Mouse (Mus musculus): Measurements from ENCODE around the gene Ndufa11.

Gene Ndufa11

GRCm38 (mm10) chr17:56761077-56761476 is 43.5 kb downstream of the Ndufa11 start:
- no peak for DNase-seq

DNA sequence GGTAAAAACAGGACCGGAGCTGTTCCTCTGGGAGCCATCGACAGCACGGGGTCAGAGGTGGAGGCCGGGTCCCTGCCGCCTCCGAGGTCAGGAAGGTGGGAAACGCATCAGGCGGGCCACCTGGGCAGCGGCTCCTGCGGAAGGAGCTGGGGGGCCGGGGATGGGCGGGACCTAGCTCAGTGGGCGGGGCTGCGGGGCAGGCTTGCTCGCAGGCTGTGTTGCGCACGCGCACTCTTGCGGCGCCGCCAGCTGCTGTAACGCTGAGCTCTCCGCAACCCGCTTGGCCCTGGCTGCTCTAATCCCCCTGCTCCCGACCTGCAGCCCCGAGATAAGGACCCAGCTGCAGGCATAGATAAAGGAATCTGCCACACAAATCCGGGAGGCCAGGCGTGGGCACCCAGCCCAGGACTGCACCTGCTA is 44.4 kb downstream of the Ndufa11 start:
- peak; percentile 87 to 90 for DNase-seq

DNA sequence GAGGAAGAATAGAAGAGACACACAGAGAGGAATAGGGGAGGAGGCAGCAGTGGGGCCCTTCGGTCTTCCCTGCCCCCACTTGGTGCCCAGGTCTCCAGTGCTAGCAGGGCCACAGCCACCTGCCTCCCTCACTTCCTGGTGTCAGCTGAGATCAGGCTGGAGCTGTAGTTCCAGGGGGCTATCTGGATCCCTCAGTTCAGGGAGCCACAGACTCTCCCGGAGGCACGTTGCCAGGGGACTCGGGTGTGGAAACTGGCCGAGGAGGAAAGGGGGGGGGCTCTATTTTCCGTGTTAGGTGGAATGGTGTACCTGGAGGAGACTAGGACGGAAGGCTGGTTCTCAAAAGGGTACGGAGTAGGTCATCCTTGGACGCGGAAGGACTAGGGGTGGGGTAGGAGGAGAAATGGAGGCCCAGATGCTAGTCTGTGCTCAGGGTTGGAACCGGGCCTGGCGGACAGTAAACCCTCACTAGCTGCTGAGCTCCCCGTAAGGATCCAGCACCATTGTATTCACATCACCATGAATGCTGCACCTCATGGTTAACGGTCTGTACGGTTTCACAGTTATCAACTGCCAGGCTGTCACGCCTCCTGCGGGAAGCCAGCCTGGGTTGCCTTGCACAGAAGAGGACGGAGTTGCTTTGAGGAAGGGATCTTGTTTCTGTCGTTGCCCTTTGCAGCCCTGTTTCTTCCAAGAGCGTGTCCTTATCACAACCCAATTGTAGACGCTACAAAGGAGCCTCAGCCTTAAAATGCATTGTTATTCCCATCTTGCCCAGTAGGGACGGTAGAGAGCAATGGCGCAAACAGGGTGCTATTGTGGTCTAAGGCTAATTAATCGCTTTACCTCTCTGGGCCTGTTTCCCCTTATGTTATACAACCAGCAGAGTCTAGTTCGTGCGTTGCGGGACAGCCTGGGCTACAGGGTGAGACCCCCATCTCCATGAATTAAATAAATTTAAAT is 45.5 kb downstream of the Ndufa11 start:
- peak; percentile 79 to 80 for DNase-seq

GRCm38 (mm10) chr17:56763741-56764250 is 46.2 kb downstream of the Ndufa11 start:
- no peak for DNase-seq

- DNase-seq, result peak; percentile 91 to 93
Measured at GRCm38 (mm10) chr17:56764474-56765354, 47.1 kb downstream of the Ndufa11 start, which contains the start of gene Dus3l. Gene Dus3l, plus strand, starts transcription at chr17:56764757.

- no peak for DNase-seq
Measured at GRCm38 (mm10) chr17:56765431-56765830, 47.9 kb downstream of the Ndufa11 start.

DNA sequence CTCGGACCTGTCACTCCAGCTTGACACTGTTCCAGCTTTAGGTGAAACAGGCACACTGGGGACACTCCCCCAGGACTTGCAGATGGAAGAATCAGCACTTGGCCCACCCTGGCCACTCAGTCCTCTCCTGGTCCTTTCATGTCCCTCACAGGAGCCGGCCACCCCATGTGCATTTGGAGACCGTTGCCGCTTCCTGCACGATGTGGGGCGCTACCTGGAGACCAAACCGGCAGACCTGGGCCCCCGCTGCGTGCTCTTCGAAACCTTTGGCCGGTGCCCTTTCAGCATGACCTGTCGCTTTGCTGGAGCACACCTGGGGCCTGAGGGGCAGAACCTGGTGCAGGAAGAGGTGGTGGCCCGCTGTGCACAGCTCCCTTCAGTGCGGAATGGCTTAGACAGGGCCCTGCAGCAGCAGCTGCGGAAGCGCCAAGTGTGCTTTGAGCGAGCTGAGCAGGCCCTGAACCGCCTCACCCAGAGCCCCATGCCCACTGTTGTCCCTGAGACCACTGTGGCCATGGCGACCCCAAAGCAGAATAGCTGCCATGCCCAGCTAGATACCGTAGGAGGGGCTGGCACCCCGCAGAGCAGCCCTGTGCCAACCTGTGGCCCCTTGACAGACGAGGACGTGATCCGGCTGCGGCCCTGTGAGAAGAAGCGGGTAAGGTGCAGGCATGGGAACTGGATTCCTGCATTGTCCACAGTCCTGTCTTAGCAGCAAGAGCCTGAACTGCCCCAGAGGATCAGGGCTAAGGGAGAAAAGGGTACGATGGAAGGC is 49.3 kb downstream of the Ndufa11 start:
- DNase-seq, result no peak

DNA sequence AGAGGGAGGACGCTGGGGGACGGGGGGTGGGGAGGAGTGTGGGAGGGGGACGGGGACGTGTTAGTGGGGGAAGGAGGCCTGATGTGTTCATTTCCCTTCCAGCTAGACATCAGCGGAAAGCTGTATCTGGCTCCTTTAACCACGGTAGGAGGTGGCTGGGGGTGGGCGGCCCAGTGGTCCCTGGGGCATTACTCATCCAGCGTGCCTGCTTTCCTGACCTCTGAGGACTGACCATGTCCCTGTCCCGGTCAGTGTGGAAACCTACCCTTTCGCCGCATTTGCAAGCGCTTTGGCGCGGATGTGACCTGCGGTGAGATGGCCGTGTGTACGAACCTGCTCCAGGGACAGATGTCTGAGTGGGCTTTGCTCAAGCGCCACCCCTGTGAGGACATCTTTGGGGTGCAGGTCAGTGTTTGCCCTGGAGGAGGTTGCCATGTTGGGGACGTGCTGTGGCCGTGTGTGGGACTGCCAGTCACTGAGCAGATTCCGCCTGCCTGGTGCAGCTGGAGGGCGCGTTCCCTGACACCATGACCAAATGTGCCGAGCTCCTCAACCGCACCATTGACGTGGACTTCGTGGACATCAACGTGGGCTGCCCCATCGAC is 50.1 kb downstream of the Ndufa11 start:
- DNase-seq, result no peak

- no peak for DNase-seq
Measured at GRCm38 (mm10) chr17:56768941-56769340, 51.4 kb downstream of the Ndufa11 start.

GRCm38 (mm10) chr17:56769950-56770349 is 52.4 kb downstream of the Ndufa11 start, which contains the start of gene Prr22:
Gene Prr22, plus strand, starts transcription at chr17:56770250.
- DNase-seq, result no peak

Data from B cell, adult 2 months (primary cell).